Mouse (Mus musculus) layer of hippocampus, adult 9-10 months (tissue): Measurements from ENCODE around the gene Lasp1.
"Not testable (repeated sequence)": the region's sequence is repeated elsewhere in the genome, so short reads cannot be mapped to it uniquely, and the experiment has no call there.

ENCODE experiments used
- DNase-seq: peaks from one replicate; pipeline ENCODE4 v3.0.0; 2022; ENCODE audit warnings: low spot score

Gene Lasp1

DNA sequence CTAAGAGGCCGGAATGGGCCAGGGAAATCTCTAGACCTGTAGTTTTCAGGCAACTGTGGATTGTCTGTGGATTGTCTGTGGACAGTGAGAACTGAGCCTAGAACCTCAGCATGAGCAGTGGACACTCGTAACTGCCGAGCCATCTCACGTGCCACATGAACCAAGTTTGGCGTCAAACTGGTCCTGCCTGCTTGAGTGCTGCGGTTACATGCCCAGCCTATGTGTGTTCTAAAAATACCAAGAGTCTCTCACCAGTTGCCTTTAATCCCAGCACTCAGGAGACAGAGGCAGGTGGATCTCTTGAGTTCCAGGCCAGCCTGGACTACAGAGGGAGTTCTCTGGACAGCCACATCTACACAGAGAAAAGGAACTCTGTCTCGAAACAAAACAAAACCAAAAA, 30.6 kb downstream of the Lasp1 start:
- DNase-seq: no peak

DNA sequence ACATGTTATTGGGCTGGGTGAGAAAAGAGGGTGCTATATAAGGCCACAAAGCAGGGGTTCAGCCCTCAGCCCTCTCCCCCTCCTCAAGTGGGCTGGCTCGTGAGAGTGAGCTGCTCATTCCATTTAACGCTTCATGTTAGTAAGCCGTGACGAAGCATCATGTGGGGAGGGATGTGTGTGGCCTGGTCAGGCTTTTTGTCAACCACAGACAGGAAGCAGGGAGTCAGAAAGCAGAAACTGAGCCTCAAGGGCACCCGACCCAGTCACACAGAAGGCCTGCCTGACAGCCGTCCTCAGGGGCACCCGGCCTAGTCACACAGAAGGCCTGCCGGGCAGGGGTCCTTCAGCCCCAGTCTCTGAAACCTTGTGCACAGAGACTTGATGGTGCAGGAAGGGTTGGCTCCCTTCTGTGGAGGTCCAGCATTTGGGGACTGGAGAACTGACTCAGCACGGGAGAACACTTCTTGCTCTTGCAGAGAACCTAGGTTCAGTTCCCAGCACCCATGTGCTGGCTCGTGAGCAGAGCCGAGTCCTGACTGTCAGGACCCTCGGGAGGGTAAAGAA, 31.2 kb downstream of the Lasp1 start:
- no peak for DNase-seq

DNA sequence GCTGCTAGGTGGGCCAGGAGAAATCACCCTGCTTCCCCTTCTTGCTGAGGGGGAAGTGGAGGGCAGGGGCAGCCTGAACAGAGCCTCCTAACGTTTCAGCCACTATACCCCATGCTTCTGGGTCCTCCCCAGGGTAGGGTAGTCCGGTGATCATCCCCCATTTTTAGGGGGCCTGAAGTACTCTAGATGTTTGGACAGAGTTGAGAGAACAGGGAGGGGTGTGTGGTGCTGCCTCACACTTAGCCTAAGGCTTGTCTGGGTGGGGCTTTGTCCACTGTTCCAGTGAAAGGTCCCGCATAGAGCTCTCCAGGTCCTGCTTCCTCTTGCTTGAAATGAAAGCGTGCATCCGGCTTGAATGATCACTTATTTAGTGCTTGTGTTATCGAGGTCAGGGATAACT, 31.7 kb downstream of the Lasp1 start:
- no peak for DNase-seq

DNA sequence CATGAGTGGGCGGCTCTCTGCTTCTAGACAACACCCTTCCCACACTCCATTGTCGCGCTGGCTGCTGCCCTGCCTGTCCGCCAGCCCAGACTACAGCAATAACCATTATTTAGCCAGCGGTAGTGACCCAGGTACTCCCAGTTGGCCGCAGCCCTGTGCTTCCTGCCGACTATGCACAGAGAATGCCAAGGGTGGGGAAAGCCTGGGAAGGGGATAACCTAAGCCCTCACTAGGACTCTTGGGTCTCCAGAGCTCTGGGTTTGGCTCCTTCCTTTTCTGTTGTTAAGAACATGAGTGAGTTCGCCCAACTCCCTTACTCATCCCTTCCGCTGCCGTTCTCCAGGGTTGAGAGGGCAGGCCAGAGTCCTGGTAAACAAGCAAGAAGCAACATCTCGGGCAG, 33.2 kb downstream of the Lasp1 start:
- DNase-seq: no peak

DNA sequence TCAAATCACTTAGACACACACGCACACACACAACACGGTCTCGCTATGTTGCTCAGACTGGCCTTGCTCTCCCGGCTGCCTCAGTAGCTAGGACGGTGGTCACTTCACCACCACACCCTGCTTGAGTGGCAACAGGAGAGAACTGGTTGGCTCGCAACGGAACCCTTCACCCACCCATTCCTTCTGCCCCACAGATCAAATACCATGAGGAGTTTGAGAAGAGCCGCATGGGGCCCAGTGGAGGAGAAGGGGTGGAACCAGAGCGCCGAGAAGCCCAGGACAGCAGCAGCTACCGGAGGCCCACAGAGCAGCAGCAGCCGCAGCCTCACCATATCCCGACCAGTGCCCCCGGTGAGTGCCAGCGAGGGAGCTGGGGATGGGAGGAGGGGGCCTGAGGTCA, 34.6 kb downstream of the Lasp1 start:
- DNase-seq: no peak

GRCm38 (mm10) chr11:97836541-97836940, 37.7 kb downstream of the Lasp1 start:
- no peak for DNase-seq

GRCm38 (mm10) chr11:97837051-97837450, 38.3 kb downstream of the Lasp1 start:
- DNase-seq: not testable (repeated sequence)

DNA sequence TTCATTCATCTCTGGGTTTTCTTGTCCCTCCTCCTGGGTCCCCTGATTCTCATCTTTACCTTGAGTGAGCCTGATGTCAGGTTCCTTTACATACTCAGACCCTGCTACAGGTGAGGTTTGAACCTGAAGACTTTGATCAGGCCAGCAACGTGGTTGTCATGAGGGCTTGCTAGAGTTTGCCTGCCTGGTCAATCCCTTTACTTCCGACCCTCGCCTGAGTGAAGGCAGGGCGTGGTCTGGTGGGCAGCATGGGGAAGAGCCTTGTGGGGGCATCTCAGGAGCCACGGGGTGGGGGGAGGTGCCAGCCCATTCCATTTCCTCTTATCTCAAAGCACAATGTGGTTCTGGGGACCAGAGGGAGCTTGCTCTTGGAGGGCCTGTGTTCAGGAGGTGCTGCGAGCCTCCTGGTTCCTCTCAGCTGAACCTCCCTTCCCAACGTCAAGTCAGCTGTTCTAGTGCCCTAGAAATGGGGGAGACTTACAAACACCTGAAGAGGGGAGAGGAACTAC, 38.9 kb downstream of the Lasp1 start:
- no peak for DNase-seq

DNA sequence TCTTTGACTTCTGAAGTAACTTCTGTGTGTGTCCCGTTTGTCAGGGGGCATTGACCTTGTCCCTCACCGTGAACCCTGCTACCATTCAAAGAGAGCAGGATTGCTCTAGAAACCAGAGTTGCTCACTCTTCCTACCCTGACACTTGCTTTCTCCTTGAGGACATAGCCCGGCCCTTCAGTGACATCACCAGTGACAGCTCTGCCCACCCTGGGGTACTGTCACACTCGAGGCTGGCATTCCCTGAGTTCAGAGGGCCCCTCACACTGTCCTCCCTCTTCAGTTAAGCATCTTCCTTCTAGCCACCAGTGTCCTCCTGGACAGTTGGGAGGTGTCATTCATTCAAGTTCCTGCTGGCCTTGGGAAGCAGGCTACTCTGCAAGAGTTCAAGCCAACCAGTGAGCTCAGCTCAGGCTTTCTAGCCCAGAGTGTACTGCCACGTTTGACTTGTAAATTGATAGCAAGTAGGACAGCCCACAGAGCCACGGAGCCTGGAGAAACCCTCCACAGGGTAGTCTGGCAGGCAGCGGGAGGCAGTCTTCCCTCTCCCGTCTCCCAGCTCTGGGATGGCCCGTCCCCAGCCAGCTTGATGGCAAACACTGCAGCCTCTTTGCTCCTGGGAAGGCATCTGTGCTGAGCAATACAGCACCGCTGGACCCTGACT, 40.1 kb downstream of the Lasp1 start:
- no peak for DNase-seq

DNA sequence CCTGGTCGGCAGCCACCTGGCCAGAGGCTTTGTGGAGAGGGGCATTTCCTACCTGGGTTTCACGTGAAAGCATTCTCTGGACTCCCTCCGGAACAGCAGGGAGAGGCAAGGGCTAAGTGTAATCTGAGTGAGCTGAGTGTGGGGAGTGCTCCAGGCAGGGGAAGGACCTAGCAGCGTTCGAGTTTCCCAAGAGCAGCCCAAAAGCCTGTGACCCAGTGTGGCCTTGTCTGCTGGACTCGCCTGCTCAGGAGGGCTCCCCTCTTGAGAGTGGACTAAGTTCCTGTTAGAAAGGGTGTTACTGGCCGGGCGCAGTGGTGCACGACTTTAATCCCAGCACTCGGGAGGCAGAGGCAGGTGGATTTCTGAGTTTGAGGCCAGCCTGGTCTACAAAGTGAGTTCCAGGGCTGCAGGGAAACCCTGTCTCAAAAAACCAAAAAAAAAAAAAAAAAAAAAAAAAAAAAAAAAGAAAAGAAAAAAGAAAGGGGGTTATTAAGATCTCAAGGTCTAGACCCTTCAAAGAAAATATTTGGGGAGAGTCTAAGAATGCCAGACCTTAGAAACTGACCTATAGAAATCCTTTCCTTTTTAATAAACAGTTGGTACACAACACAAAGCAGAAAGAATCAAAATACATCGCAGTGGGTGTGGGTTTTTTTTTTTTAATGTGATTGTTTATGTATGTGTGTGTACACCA, 40.8 kb downstream of the Lasp1 start:
- no peak for DNase-seq

- DNase-seq: no peak
Observed at GRCm38 (mm10) chr11:97840135-97840490, 41.3 kb downstream of the Lasp1 start.

DNA sequence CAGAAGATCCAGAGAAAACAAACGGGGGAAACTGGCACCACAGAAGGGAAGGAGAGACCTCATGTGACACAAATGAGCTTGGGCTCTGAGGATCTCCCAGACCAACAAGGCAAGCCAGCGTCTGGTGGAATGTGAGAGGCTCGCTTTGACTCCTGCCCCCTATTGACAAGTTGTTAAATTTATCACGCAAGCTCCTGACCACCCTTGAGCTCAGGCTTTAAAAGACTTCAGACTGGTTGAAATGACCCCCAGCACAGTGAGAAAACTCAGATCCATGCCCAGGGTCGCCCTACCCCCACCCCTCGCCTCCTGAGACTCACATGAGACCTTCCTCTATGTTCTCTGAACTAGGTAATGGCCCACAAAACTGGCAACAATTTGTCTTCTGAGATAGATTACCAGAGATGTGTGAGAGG, 41.7 kb downstream of the Lasp1 start, which contains the start of gene B230217C12Rik:
Gene B230217C12Rik, plus strand, starts transcription at position 242 of the 416 bp plus-strand sequence.
- no peak for DNase-seq

DNA sequence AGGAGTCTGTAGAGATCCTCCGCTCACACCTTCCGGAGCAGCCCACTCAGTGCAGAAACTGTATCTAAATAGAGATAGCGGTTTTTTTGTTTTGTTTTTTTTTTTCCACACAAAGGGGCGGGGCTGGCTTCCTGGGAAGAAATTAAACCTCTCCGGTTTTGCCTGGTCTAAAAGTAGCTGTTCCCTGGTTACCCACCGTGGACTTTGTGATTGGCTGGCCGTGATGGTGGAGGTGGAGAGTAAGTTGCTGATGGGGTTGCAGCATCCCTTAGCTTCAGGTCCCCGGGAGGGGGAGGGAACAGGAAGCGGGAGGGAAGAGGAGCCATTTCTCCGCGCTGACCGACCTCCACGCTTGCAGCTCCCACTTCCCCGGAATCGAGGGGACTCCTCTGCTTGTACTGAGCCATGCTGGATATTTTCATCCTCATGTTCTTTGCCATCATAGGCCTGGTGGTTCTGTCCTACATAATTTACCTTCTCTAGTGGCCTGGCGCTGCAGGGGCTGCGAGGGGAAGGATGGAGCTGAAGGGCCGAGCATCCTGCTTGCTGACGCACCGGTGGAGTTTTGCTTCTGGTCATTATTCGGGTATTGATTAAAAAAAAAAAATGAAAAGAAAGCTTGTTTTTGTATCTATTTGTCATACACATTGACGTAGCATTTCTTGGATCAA, 42.3 kb downstream of the Lasp1 start:
- peak; percentile 77 for DNase-seq

- no peak for DNase-seq
Observed at GRCm38 (mm10) chr11:97842001-97842400, 43.2 kb downstream of the Lasp1 start.

- DNase-seq: no peak
Observed at GRCm38 (mm10) chr11:97850367-97850766, 51.6 kb downstream of the Lasp1 start.

GRCm38 (mm10) chr11:97851601-97852000, 52.8 kb downstream of the Lasp1 start:
- DNase-seq: no peak

DNA sequence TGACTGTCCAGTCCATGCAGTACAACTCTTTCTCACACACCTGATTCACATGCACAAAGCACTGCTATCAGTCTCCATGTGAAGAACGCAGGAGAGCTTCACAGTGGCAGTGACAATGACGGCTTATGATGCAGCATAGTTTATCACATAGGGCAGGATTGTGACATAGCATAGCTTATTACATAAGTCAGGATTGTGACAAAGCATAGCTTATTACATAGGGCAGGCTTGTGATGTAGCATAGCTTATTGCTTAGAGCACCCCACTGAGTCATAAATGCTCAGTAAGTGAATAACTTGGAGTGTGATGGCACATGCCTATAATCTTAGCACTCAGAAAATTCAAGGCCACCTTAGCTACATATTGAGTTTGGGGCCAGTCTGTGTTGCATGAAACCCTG, 56.7 kb downstream of the Lasp1 start:
- DNase-seq: no peak

DNA sequence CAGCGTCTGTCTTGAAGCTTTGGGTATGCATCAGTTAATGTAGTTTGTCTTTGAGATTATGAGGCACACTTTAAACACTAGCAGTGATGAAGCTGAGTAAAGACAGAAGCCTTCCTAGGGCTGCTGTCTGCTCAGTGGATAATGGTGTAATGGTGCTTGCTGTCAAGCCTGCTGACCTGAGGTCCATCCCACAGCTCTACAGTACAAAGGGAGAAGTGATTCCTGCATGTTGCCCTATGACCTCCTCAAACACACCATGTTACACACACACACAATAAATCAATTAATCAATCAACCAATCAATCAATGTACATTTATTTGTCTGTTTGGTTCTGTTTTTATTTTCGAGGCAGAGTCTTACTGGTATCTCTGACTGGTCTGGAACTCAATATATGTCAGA, 63.3 kb downstream of the Lasp1 start:
- DNase-seq: no peak

- no peak for DNase-seq
Observed at GRCm38 (mm10) chr11:97865421-97865820, 66.6 kb downstream of the Lasp1 start.

DNA sequence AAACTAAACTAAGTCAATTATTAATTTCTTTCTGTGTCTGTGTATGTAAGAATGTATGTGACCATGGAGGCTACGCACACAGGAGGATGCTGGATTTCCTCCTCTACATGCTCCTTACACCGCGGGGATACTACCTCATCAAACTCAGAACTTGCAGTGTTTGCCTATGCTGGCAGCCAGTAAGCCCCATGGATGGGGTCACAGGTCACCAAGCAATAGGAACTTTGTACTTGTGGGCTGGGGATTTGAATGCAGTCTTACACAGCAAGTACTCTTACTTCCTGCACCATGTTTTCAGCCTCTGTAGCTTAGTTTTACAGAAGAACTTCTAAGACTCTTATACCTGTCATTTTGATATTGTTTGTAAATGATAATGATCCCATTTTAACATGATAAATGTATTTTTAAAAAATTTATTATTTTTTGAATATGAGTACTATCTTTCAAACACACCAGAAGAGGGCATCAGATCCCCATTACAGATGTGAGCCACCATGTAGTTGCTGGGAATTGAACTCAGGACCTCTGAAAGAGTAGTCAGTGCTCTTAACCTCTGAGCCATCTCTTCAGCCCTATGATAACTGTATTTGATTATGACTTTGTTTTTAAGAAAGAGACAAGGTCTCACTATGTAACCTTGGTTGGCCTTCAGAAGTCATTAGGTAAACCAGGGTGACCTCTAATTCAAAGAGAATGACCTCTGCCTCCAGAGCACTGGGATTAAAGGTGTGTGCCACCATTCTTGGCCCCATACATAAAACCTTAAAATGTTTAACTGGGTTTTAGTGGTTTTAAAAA, 67.5 kb downstream of the Lasp1 start:
- no peak for DNase-seq

DNA sequence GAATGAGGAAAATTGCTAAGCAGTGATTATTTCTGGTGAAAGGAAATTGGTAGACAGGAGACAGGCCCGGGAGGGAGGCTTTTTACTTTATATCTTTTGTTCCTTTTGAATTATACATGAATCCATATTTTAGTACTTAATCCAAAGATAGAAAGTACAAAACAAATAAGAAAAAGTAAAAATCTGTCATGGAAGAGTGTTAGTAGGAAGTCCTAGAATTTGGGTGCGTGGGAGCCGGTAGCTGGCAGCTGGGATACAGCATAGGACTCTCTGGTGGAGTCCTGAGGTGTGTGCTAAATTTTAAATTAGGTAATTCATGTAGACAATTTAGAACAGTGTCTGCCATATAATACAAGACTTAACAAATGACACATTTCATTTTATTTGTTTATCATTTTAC, 68.8 kb downstream of the Lasp1 start:
- DNase-seq: no peak

GRCm38 (mm10) chr11:97872378-97872777, 73.6 kb downstream of the Lasp1 start:
- DNase-seq: not testable (repeated sequence)
